Mouse (Mus musculus): Measurements from ENCODE around the gene Clip2. TPM values are rescaled to one million over a fixed set of nuclear protein-coding genes. Genes with fewer than 3 reads are reported as not detected.

Clip2 gene
- 6.5 and 8.7 TPM in 2 replicates for total RNA-seq (2012; rRNA removed)
- 4.7 and 5.4 TPM in 2 replicates for total RNA-seq (2014; rRNA removed)
- polyA plus RNA-seq (2012; ENCODE audit: insufficient read length, low read depth): 15.7 and 16.7 TPM in 2 replicates

GRCm38 (mm10) chr5:134552110-134552972 lies at the start of gene Clip2:
TSS of gene Clip2 (minus strand) at chr5:134552434.
- H3K27me3 ChIP-seq (replicated peaks): no peaks in the 10 kb centered on the region
- in situ Hi-C loops (cut with MboI; ENCODE audit: low pct_ligation_motif_present, low pct_unique_long_range_greater_than_20kb, low sequenced_read_pairs) (loop anchor here (5.0 kb wide), 1 partner anchor 45 kb away; no protein-coding TSS in a partner anchor), dilution Hi-C loops (cut with MboI; ENCODE audit: extremely low pct_ligation_motif_present, extremely low pct_unique_long_range_greater_than_20kb, low sequenced_read_pairs) (no loop called here)
- no peaks in the 10 kb centered on the region for H3K79me2 ChIP-seq (replicated peaks; ENCODE audit: control insufficient read depth, extremely low read depth, insufficient read depth, poor library complexity, severe bottlenecking)
- peak; percentile 82 for DNase-seq (ENCODE audit: extremely low read depth)
- H3K4me2 ChIP-seq (ENCODE audit: insufficient read depth, low read depth, poor library complexity, severe bottlenecking): peak within 1 kb of the TSS; percentile 80
- H3K36me3 ChIP-seq (replicated peaks in 1 of 2; ENCODE audit: control insufficient read depth in 1 of 2, insufficient read depth in 1 of 2, low read length in 1 of 2): peaks cover 0 to 4% of the 10 kb centered on the region in 2 experiments
- peak within 1 kb of the TSS; percentile 54 for H3K9ac ChIP-seq (ENCODE audit: insufficient read depth, low read depth)
- H3K4me3 ChIP-seq (replicated peaks in 1 of 3; ENCODE audit: low read depth in 2 of 3, low read length in 2 of 3, poor library complexity in 1 of 3): peak within 1 kb of the TSS; percentile 70 to 90 (median 79)
- H3K4me1 ChIP-seq (ENCODE audit: control insufficient read depth in 1 of 2, insufficient read depth in 2 of 2): peaks cover 6 to 38% of the 10 kb centered on the region in 2 experiments
- H3K27ac ChIP-seq (ENCODE audit: insufficient read depth, low read depth): peak within 1 kb of the TSS; percentile 34
- no peaks in the 10 kb centered on the region for H3K9me3 ChIP-seq (replicated peaks; ENCODE audit: low read length)
- TF ChIP-seq CTCF (conservative IDR thresholded peaks at IDR 0.05 in 1 of 2, IDR thresholded peaks at IDR 0.05 in 1 of 2; ENCODE audit: low read depth in 2 of 2, low read length in 2 of 2): 0 out of 4 replicates have a peak, but pooled peaks of 1 of the 2 experiments have one; percentile 27
- TF ChIP-seq CHD2 (IDR thresholded peaks at IDR 0.05; ENCODE audit: low read length): no peak
- TF ChIP-seq KAT2A (IDR thresholded peaks at IDR 0.05; ENCODE audit: insufficient replicate concordance, low read length): no peak
- no peak for TF ChIP-seq MAFK (IDR thresholded peaks at IDR 0.05; ENCODE audit: insufficient replicate concordance, low read length)
- no peak for TF ChIP-seq ELF1 (IDR thresholded peaks at IDR 0.05; ENCODE audit: low read depth, low read length)
- TF ChIP-seq IRF4 (IDR thresholded peaks at IDR 0.05; ENCODE audit: low read depth, low read length): 0 out of 2 replicates have a peak, but pooled peaks have one; percentile 8
- no peak for TF ChIP-seq MAX (IDR thresholded peaks at IDR 0.05; ENCODE audit: low read length)
- TF ChIP-seq MYC (IDR thresholded peaks at IDR 0.05; ENCODE audit: low read depth, low read length): no peak
- TF ChIP-seq ZNF384 (IDR thresholded peaks at IDR 0.05; ENCODE audit: low read depth, low read length): no peak
- no peak for TF ChIP-seq POLR2AphosphoS2 (IDR thresholded peaks at IDR 0.05; ENCODE audit: low read depth, low read length)
- TF ChIP-seq TBP (conservative IDR thresholded peaks at IDR 0.05; ENCODE audit: low read depth, low read length): no peak
- no peak for TF ChIP-seq PAX5 (IDR thresholded peaks at IDR 0.05; ENCODE audit: low read length)
- peak; percentile 39; the same call in 1 of the 2 replicates for TF ChIP-seq HCFC1 (IDR thresholded peaks at IDR 0.05; ENCODE audit: low read depth, low read length)
- no peak for TF ChIP-seq USF2 (conservative IDR thresholded peaks at IDR 0.05; ENCODE audit: low read depth, low read length)
- TF ChIP-seq RAD21 (IDR thresholded peaks at IDR 0.05; ENCODE audit: low read depth, low read length): no peak
- no peak for TF ChIP-seq ZC3H11A (IDR thresholded peaks at IDR 0.05; ENCODE audit: low read depth, low read length)
- 0 out of 2 replicates have a peak, but pooled peaks have one; percentile 61 for TF ChIP-seq CHD1 (IDR thresholded peaks at IDR 0.05; ENCODE audit: low read depth, low read length)
- no peak for TF ChIP-seq RCOR1 (conservative IDR thresholded peaks at IDR 0.05; ENCODE audit: low read depth, low read length)
- no peak for TF ChIP-seq BHLHE40 (IDR thresholded peaks at IDR 0.05; ENCODE audit: low read depth, low read length)
- 0 out of 2 replicates have a peak, but pooled peaks have one; percentile 20 for TF ChIP-seq NRF1 (IDR thresholded peaks at IDR 0.05; ENCODE audit: low read depth, low read length)
- TF ChIP-seq SIN3A (IDR thresholded peaks at IDR 0.05; ENCODE audit: low read length): no peak; the same call in 1 of the 2 replicates
- TF ChIP-seq EP300 (IDR thresholded peaks at IDR 0.05; ENCODE audit: low read length): no peak
- TF ChIP-seq SMC3 (IDR thresholded peaks at IDR 0.05; ENCODE audit: low read depth, low read length): no peak
- peak; percentile 62; the same call in 1 of the 2 replicates for TF ChIP-seq MAZ (IDR thresholded peaks at IDR 0.05; ENCODE audit: low read depth, low read length)
- no peak for TF ChIP-seq JUND (conservative IDR thresholded peaks at IDR 0.05; ENCODE audit: low read depth, low read length)
- peak; percentile 45; the same call in 1 of the 2 replicates for TF ChIP-seq POLR2A (IDR thresholded peaks at IDR 0.05; ENCODE audit: low read depth, low read length)
- 0 out of 2 replicates have a peak, but pooled peaks have one; percentile 19 for TF ChIP-seq ETS1 (conservative IDR thresholded peaks at IDR 0.05; ENCODE audit: low read depth, low read length)
- TF ChIP-seq TCF12 (IDR thresholded peaks at IDR 0.05; ENCODE audit: low read depth, low read length): peak; percentile 53; the same call in 1 of the 2 replicates
- TF ChIP-seq MXI1 (IDR thresholded peaks at IDR 0.05; ENCODE audit: low read depth, low read length): no peak; the same call in none of the 2 replicates
- TF ChIP-seq ZMIZ1 (IDR thresholded peaks at IDR 0.05; ENCODE audit: low read depth, low read length): no peak
- TF ChIP-seq UBTF (IDR thresholded peaks at IDR 0.05; ENCODE audit: low read depth, low read length): peak; percentile 99
- no peak for TF ChIP-seq USF1 (IDR thresholded peaks at IDR 0.05; ENCODE audit: low read depth, low read length)
- no peak for TF ChIP-seq ZKSCAN1 (IDR thresholded peaks at IDR 0.05; ENCODE audit: borderline replicate concordance, low read depth, low read length)
- TF ChIP-seq NELFE (IDR thresholded peaks at IDR 0.05; ENCODE audit: low read depth, low read length): peak; percentile 41; the same call in 1 of the 2 replicates
- TF ChIP-seq E2F4 (IDR thresholded peaks at IDR 0.05; ENCODE audit: insufficient replicate concordance, low read depth, low read length): no peak
- TF ChIP-seq MEF2A (IDR thresholded peaks at IDR 0.05; ENCODE audit: borderline replicate concordance, low read depth, low read length): peak; percentile 7; the same call in 1 of the 2 replicates
- TF ChIP-seq JUN (IDR thresholded peaks at IDR 0.05; ENCODE audit: insufficient read depth, low read depth, low read length): no peak

All from CH12.LX (cell line).